Mouse (Mus musculus) brain, embryonic 18.5 days (tissue): Measurements from ENCODE around the gene 1810043G02Rik.
"Not testable (repeated sequence)": the region's sequence is repeated elsewhere in the genome, so short reads cannot be mapped to it uniquely, and the experiment has no call there.

Experiments used
- DNase-seq: peaks from one replicate; pipeline ENCODE4 v3.0.0-alpha.2; 2012; ENCODE audit warnings: low read depth, low spot score

1810043G02Rik gene

GRCm38 (mm10) chr10:78005791-78006438 lies 27.6 kb downstream of the 1810043G02Rik start:
- no peak for DNase-seq

GRCm38 (mm10) chr10:78007203-78007602 lies 28.9 kb downstream of the 1810043G02Rik start:
- DNase-seq = no peak

GRCm38 (mm10) chr10:78008169-78008568 lies 29.8 kb downstream of the 1810043G02Rik start:
- DNase-seq = no peak

- DNase-seq = peak; percentile 80
Observed at GRCm38 (mm10) chr10:78009184-78009944, 31.0 kb downstream of the 1810043G02Rik start.

GRCm38 (mm10) chr10:78009945-78010293 lies 31.6 kb downstream of the 1810043G02Rik start, which contains the start of gene Pfkl:
Gene Pfkl (minus strand): TSS chr10:78010083.
- no peak for DNase-seq

- DNase-seq = no peak
Observed at GRCm38 (mm10) chr10:78010335-78010734, 32.0 kb downstream of the 1810043G02Rik start.

- not testable (repeated sequence) for DNase-seq
Observed at GRCm38 (mm10) chr10:78011116-78011515, 32.8 kb downstream of the 1810043G02Rik start.

GRCm38 (mm10) chr10:78012661-78013495 lies 34.6 kb downstream of the 1810043G02Rik start:
- DNase-seq = no peak

GRCm38 (mm10) chr10:78015489-78015888 lies 37.2 kb downstream of the 1810043G02Rik start:
- DNase-seq = no peak

GRCm38 (mm10) chr10:78016366-78016765 lies 38.0 kb downstream of the 1810043G02Rik start:
- DNase-seq = no peak

- no peak for DNase-seq
Observed at GRCm38 (mm10) chr10:78018797-78019203, 40.5 kb downstream of the 1810043G02Rik start.

GRCm38 (mm10) chr10:78019291-78019690 lies 41.0 kb downstream of the 1810043G02Rik start:
- no peak for DNase-seq

GRCm38 (mm10) chr10:78019984-78020383 lies 41.7 kb downstream of the 1810043G02Rik start:
- not testable (repeated sequence) for DNase-seq

GRCm38 (mm10) chr10:78025453-78025852 lies 47.1 kb downstream of the 1810043G02Rik start:
- not testable (repeated sequence) for DNase-seq

GRCm38 (mm10) chr10:78028129-78028528 lies 49.8 kb downstream of the 1810043G02Rik start:
- DNase-seq = peak; percentile 52

GRCm38 (mm10) chr10:78029080-78029479 lies 50.8 kb downstream of the 1810043G02Rik start:
- DNase-seq = no peak

- no peak for DNase-seq
Observed at GRCm38 (mm10) chr10:78031987-78032386, 53.7 kb downstream of the 1810043G02Rik start.
